Mouse (Mus musculus) neural tube, embryonic 14.5 days (tissue): ENCODE measurements around the gene Lrmda. TPM values are rescaled to one million over a fixed set of nuclear protein-coding genes. Genes with fewer than 3 reads are reported as not detected.
A peak's percentile ranks its signal among the peaks of the same experiment; 100 is the strongest.
"Not testable (repeated sequence)": the region's sequence is repeated elsewhere in the genome, so short reads cannot be mapped to it uniquely, and the experiment has no call there.

Experiments
- ATAC-seq: fragments of 200-750 bp; cut with Nextera tagmentation; 2 replicates; pipeline ENCODE4 v1.8.0; 2017; ENCODE audit warnings: low read depth, mild to moderate bottlenecking, moderate TSS enrichment, moderate library complexity
- H3K27ac ChIP-seq: fragments of 300-500 bp; sonication (generic); 2 replicates; pipeline ENCODE4 v1.5.1; 2014; ENCODE audit warnings: low read depth, mild to moderate bottlenecking, control low read depth, low read length, moderate library complexity, mixed read lengths
- H3K27me3 ChIP-seq: fragments of 300-500 bp; sonication (generic); 2 replicates; pipeline ENCODE4 v1.6.1; 2014; ENCODE audit warnings: low read length; ENCODE audit not compliant: control insufficient read depth, insufficient read depth
- H3K36me3 ChIP-seq: fragments of 300-500 bp; sonication (generic); 2 replicates; pipeline ENCODE4 v1.6.1; 2014; ENCODE audit warnings: low read length, mixed read lengths; ENCODE audit not compliant: control insufficient read depth, insufficient read depth
- H3K4me1 ChIP-seq: fragments of 300-500 bp; sonication (generic); 2 replicates; pipeline ENCODE4 v1.6.1; 2014; ENCODE audit warnings: low read length; ENCODE audit not compliant: control insufficient read depth, insufficient read depth
- H3K4me2 ChIP-seq: fragments of 300-500 bp; sonication (generic); 2 replicates; pipeline ENCODE4 v1.6.1; 2014; ENCODE audit warnings: mild to moderate bottlenecking, low read depth, low read length, control low read depth
- H3K4me3 ChIP-seq: fragments of 300-500 bp; sonication (generic); 2 replicates; pipeline ENCODE4 v1.5.1; 2014; ENCODE audit warnings: low read depth, low read length, control low read depth, mixed read lengths
- H3K9ac ChIP-seq: fragments of 300-500 bp; sonication (generic); replicated peaks from 2 replicates; pipeline ENCODE4 v1.6.1; 2014; ENCODE audit warnings: low read depth, mild to moderate bottlenecking, control low read depth, low read length, mixed read lengths
- H3K9me3 ChIP-seq: fragments of 300-500 bp; sonication (generic); 2 replicates; pipeline ENCODE4 v1.6.1; 2016; ENCODE audit warnings: low read length; ENCODE audit not compliant: control insufficient read depth
- WGBS: fragments of 180-500 bp; shearing (Covaris S2); extraction: QIAGEN DNeasy Blood & Tissue Kit; methylation state at CpG from one replicate; pipeline ENCODE4 v1.1.7; 2014; 5-methylcytosine and 5-hydroxymethylcytosine counted together
- polyA plus RNA-seq: library from polyadenylated mRNA; unstranded; fragments of >200 nt; fragmentation: Nextera tagmentation; extraction: Ambion mirVana; gene quantifications from 2 replicates; pipeline ENCODE4 v1.2.1, GENCODE M21; 2014

Lrmda gene
- polyA plus RNA-seq, 1 experiment from 2014 or later, result 0.35 TPM

DNA sequence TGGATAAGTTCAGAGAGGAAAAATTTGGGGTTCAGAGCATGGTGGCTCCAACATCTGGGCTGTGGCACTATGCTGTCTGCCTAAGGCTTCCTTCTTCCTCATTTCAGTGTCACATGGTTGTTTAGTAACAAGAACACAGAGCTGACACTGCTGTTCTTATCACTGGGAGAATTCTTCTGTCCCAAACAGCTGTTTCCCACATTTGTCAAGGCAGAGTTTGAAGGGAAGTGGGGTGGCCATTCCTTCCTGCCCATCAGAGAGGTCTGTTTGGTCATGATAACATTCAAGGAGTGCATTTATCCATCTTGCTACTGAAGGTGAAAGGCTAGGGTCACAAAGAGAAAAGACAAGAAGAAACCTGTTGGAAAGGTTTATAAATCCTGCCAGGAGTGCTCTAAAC, 740.2 kb downstream of the Lrmda start:
- no peaks in the 10 kb centered on the region for H3K27me3 ChIP-seq
- no peaks in the 10 kb centered on the region for H3K36me3 ChIP-seq
- no peak overlapping the region for H3K27ac ChIP-seq
- no peak for ATAC-seq
- H3K4me2 ChIP-seq, result no peak overlapping the region
- H3K9ac ChIP-seq, result no peak overlapping the region
- peaks cover 5% of the 10 kb centered on the region; the same call in 1 of the 2 replicates for H3K4me1 ChIP-seq
- H3K9me3 ChIP-seq, result no peaks in the 10 kb centered on the region
- H3K4me3 ChIP-seq, result no peak overlapping the region

DNA sequence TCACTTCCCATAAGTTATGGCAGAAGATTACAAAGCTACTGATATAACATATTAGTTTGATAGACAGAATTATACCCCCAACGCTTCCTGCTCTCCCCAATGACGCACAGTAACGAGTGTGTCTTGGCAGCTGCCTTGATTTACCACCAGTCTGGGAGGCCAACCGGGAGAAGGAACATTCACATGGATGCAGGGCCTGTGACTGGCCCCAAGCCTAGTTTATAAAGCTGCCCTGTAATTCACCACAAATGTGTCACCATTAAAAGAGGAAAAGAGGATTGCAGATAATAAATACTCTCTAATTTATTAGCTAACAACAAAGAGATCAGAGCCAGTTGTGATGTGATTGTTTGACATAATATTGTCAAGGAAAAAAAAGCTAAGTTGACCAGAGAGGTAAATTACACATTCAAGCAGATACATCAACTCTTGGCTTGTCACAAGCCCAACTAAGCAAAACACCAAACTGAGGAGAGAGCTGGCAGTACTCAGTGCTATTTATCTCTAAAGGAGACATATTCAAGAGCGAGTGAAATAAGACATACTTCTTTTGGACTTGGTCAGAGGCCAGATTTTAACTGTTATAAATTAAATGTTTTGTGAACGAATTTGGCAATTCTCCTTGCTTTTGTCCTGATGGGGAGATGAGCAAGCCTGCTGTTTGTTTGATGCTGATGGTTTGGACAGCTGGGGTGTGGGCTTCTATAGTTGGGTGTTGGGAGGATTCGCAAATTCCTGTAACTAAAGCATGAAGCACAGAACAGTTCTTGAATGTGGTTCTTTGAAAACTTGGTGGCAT, 740.9 kb downstream of the Lrmda start:
- WGBS, result 20% methylated on average over 7 of the region's 7 CpGs
- no peaks in the 10 kb centered on the region for H3K36me3 ChIP-seq
- H3K9me3 ChIP-seq, result no peaks in the 10 kb centered on the region

DNA sequence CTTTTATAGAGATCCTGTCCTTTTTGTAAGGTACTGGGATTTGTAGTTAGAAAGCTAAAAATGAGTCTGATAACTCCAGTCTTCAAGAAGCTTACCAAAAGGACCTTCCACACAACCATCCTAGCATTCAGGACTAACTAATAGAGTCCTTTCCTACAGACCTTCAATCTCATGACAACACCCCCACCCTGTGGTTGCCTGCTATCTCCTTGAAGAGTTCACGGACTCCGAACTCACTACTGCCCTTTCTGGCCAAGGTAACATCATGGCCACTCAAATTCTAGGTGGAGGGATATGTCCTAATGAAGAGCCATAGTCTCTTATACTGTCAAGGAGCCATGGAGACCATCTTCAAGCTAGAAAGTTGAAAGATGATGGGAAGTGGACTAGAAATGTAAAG, 762.2 kb downstream of the Lrmda start:
- H3K4me3 ChIP-seq, result no peak overlapping the region
- 88% methylated on average over 2 of the region's 2 CpGs for WGBS
- no peak overlapping the region for H3K9ac ChIP-seq
- peaks cover 9% of the 10 kb centered on the region; the same call in 1 of the 2 replicates for H3K4me1 ChIP-seq
- H3K36me3 ChIP-seq, result no peaks in the 10 kb centered on the region
- H3K27me3 ChIP-seq, result no peaks in the 10 kb centered on the region; the same call in 1 of the 2 replicates
- no peak overlapping the region for H3K4me2 ChIP-seq
- H3K27ac ChIP-seq, result no peak overlapping the region
- ATAC-seq, result no peak
- H3K9me3 ChIP-seq, result no peaks in the 10 kb centered on the region

More for the DNA sequence above, 740.9 kb downstream of the Lrmda start:
- Histone ChIP-seq H3K4me1 (peaks cover 5% of the 10 kb centered on the region; the same call in 1 of the 2 replicates), H3K27ac (no peak overlapping the region), H3K27me3 (no peaks in the 10 kb centered on the region), H3K9ac (no peak overlapping the region), H3K4me3 (no peak overlapping the region), H3K4me2 (no peak overlapping the region)
- no peak for ATAC-seq

DNA sequence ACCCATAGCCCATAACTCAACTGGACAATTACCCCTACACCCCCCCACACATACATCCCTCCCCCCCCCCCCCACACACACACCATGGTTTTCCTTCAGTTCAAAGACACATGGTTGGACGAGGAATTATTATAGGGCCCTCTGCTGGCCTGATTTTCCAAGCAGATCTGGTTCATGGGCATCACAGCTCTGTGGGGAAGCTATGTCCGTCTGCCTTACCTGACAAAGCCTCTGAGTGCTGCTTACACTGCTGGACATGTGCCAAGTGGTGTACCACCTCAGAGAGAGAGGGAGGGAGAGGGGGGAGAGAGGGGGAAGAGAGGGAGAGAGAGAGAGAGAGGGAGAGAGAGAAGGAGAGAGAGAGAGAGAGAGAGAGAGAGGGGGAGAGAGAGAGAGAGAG, 762.9 kb downstream of the Lrmda start:
- Histone ChIP-seq H3K9me3 (no peaks in the 10 kb centered on the region), H3K4me2 (no peak overlapping the region), H3K4me3 (no peak overlapping the region), H3K9ac (no peak overlapping the region), H3K36me3 (no peaks in the 10 kb centered on the region), H3K27me3 (no peaks in the 10 kb centered on the region; the same call in 1 of the 2 replicates), H3K27ac (no peak overlapping the region), H3K4me1 (peaks cover 9% of the 10 kb centered on the region; the same call in 1 of the 2 replicates)
- no peak for ATAC-seq
- WGBS, result 18% methylated on average over 2 of the region's 2 CpGs

DNA sequence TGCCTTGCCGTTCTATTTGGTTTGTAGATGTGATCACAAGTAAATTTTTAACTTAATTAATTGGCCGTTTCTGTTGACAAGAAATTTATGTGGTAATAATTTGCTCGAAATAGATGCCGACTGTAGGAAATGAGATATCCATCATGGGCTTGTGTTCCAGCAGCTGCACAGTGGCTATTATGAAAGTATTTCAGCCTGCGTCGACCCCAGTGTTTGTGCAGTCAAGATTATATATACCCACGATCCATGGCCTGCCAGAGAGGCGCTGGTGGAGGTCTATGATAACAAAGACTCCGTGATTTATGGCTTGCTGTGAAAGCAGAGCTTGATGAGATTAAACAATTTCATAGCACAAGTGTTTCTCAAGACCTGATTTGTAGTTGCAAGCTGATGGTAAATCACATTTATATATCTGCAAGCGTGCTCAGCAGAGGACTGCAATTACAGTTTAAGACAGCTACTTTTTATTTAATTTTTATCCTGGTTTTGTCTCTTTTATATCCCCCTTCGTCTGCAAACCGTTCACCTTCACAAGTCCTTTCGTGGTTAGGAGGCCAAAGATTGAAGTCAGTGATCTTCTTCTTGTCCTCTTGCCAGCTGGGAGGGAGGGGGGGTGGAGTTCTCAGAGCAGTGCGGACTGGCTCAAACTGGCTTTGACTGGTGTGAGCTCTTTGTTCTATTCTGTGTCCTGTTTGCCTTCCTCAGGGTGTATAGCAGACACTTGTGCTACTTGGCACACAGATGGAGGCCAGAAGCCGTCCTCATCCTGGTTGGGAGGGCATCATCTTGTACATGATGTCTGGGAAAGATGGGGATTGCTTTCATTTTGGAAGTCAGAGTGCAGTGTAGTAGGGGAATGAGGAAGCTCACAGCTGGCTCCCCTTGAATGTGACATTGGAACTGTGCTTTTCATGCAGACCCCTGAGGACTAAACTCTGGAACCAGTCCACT, 764.0 kb downstream of the Lrmda start:
- H3K4me3 ChIP-seq, result no peak overlapping the region
- peak overlapping the region; percentile 5; the same call in 1 of the 2 replicates for H3K4me2 ChIP-seq
- ATAC-seq, result peak; percentile 81
- no peaks in the 10 kb centered on the region for H3K9me3 ChIP-seq
- peak overlapping the region; percentile 78 for H3K27ac ChIP-seq
- H3K36me3 ChIP-seq, result no peaks in the 10 kb centered on the region
- H3K9ac ChIP-seq, result no peak overlapping the region
- WGBS, result 9% methylated on average over 15 of the region's 15 CpGs
- no peaks in the 10 kb centered on the region; the same call in 1 of the 2 replicates for H3K27me3 ChIP-seq
- peaks cover 9% of the 10 kb centered on the region; the same call in 1 of the 2 replicates for H3K4me1 ChIP-seq

DNA sequence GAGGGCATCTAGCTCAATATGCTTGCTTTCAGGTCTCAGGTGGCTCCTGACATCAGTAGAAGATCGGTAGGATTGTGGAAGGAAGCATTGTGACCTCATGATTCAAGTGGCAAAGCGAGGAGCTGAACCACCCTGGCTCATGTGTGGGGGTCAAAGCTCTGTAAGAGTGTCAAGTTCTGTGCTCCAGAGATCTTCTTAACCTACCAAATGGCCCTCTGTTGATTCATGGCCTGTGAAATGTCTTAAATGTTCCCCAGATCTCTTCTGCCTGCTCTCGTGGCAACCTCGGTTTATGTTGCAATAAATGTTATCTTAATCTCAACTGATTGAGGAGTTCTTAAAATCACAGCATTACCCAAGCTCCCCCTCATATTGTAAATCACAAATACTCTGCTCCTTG, 780.5 kb downstream of the Lrmda start:
- Histone ChIP-seq H3K4me1 (no peaks in the 10 kb centered on the region), H3K27me3 (no peaks in the 10 kb centered on the region), H3K36me3 (no peaks in the 10 kb centered on the region), H3K4me2 (no peak overlapping the region), H3K4me3 (no peak overlapping the region), H3K27ac (no peak overlapping the region), H3K9ac (no peak overlapping the region), H3K9me3 (no peaks in the 10 kb centered on the region)
- WGBS, result 79% methylated on average over 4 of the region's 4 CpGs
- no peak for ATAC-seq

DNA sequence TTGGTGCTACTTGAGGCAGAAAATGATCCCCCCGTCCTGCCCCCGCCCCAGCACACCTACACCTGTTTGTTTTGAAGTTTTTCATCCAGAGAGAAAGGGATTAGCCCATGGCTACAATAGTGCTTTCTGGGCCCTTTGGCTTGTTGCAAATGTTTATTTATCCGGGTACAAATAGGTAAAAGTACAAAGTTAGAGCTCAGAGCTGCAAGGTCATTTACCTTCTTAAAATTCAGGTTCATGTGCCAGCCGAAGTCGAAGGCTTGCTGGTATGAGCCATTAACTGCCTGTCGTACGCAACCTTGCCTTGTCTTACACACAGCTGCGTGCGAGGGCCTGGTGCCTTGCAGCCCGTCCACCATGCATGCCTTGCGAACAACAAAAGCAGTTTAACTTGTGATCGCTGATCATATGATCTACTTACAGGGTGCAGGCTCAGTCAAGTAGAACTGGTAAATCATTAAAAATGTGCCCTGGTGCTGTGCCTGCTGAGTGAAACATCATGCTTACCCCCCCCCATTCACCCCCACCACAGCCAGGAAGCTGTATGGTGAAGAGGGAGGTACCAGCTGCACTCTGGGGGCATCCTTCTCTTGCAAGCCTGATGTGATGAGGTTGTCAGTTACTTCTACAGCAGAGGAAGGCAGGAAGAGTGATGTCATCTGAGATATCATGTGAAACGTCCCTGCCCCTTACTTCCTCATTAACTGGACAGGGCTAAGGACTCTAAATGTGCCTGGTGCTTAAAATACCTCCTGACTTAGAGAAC, 781.5 kb downstream of the Lrmda start:
- H3K4me3 ChIP-seq, result no peak overlapping the region
- no peak overlapping the region for H3K4me2 ChIP-seq
- no peaks in the 10 kb centered on the region for H3K27me3 ChIP-seq
- H3K27ac ChIP-seq, result no peak overlapping the region
- H3K9me3 ChIP-seq, result no peaks in the 10 kb centered on the region
- ATAC-seq, result no peak
- H3K9ac ChIP-seq, result no peak overlapping the region
- 66% methylated on average over 13 of the region's 13 CpGs for WGBS
- no peaks in the 10 kb centered on the region for H3K36me3 ChIP-seq
- H3K4me1 ChIP-seq, result no peaks in the 10 kb centered on the region

DNA sequence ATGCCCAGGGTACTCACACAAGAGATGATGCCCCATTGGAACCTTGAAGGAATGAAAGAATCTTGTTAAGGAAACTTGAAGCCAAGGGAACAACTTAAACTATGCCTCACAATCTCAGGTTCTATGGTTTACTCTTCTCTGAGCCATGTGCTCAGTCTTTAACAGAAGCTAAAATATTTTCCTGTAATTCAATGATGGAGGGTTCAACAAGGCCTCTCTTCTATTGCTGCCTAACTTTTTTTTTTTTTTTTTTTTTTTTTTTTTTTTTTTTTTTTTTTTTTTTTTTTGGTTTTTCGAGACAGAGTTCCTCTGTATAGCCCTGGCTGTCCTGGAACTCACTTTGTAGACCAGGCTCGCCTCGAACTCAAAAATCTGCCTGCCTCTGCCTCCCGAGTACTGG, 782.2 kb downstream of the Lrmda start:
- not testable (repeated sequence) for H3K9ac ChIP-seq, H3K27ac ChIP-seq, H3K4me2 ChIP-seq, H3K27me3 ChIP-seq, H3K9me3 ChIP-seq, ATAC-seq, H3K36me3 ChIP-seq, H3K4me3 ChIP-seq, H3K4me1 ChIP-seq
- 88% methylated on average over 4 of the region's 4 CpGs for WGBS
